In genomic region chr6:17675019-17675756, GRCm38 (mm10) we compare ENCODE assay signal across 1 mouse cellular context.
TF ChIP-seq lines count a peak whose summit lies in the region.

No protein-coding gene starts in this region.

TF ChIP-seq in MEL, 35 proteins besides CTCF, POLR2A, EP300 and RAD21 (continued from another document):
- TF ChIP-seq TCF12 (IDR thresholded peaks at IDR 0.05; ENCODE audit: low read depth, low read length) (no peak), MXI1 (IDR thresholded peaks at IDR 0.05; ENCODE audit: low read depth, low read length) (0 out of 2 replicates have a peak, but pooled peaks have one; percentile 16), JUND (IDR thresholded peaks at IDR 0.05; ENCODE audit: low read depth, low read length) (no peak), POLR2AphosphoS2 (IDR thresholded peaks at IDR 0.05; ENCODE audit: low read length) (no peak), SMC3 (IDR thresholded peaks at IDR 0.05; ENCODE audit: low read depth, low read length) (peak; percentile 99), MAZ (IDR thresholded peaks at IDR 0.05; ENCODE audit: low read depth, low read length) (no peak), MYC (IDR thresholded peaks at IDR 0.05; ENCODE audit: low read depth, low read length) (0 out of 2 replicates have a peak, but pooled peaks have one; percentile 22), GABPA (IDR thresholded peaks at IDR 0.05; ENCODE audit: low read depth, low read length) (no peak)
TF ChIP-seq in MEL: peak in this region for 8.
